Mouse (Mus musculus): ENCODE measurements around the gene Bmf.

DNA sequence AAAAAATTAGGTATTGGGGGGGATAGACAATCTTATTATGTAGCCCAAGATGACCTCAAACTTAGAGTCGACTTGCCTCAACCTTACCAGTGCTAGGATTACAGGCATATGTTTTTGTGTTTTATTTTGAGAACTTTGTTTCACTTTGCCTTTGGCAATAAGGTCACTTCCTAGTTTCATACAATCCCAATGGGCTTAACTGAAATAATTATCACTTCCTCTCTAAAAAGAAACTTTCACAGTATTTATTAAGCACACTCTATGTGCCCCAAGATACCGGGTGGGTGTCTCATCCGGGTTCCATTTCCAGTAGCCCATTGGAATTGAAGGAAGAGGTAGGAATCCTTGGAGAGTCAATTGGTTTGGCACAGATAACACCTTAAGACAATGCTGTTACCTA, 12.9 kb upstream of the Bmf start:
- TF ChIP-seq POLR2A (IDR thresholded peaks at IDR 0.05; ENCODE audit: extremely low read depth, insufficient read depth, low read length) (no peak), CTCF (IDR thresholded peaks at IDR 0.05; ENCODE audit: extremely low read depth, insufficient read depth, low read length) (no peak)
